ENCODE assay signal across 8 mouse cellular contexts in the genomic region with DNA sequence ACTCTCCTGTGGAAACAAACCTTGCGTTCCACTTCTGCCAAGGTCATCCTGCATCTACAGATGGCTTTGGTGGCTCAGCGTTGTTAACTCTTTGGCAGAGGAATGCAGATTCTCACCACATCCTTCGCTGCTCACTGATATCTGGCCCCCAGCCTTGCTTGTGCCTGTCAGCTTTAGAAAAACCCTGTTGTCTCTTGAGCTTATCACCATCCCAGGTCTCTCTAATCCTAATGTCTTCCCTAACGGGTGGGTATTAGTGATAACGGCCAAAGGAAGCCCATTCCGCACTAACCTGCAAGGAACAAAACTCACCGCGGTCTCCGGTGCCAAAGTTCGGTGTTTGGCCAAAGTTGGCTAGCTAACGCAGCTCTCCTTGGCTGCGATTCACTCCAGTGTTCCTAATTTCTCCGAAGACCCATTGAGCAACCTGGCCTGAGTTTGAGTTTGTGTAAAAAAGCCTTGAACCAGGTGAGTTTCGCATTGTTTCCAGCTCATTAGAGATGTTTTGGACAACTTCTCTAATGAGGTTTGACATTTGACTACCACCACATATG.
"Had no signal": no experiment of that assay in that cellular context is flagged by ENCODE, and none has a peak within 500 bp of the region (broad histone marks: within the 10 kb centered on the region; RNA-seq: fewer than 3 reads in every experiment).

No protein-coding gene starts in this region.

- DNase-seq: kidney, adult 8-10 months; kidney, postnatal 14 days; kidney, postnatal 4 days; lung, postnatal 10 days; lung, postnatal 36 days; midbrain, embryonic 14.5 days; thymus, adult 18-20 months; thymus, postnatal 36 days had no signal
